Mouse (Mus musculus): Measurements from ENCODE around the gene Anapc5.

The Anapc5 gene

DNA sequence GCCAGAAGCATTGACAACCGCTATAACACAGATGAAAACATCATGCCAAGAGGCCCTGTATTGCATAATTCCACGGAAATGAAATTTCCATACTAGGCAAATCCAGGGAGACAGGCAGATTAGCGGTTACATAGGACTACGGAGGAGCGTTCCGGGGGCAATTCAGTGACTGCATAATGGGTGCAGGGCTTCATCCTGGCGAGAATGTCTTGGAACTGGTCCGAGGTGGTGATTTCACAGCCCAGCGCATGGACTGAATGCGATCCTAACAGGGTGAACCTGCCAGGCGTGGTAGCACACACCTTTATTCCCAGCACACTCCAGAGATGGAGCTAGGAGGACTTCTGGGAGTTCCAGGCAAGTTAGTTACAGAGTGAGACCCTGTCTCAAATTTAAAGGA is 53.9 kb downstream of the Anapc5 start:
- DNase-seq, result peak; percentile 54

- DNase-seq, result peak; percentile 82
These were observed 57.1 kb downstream of the Anapc5 start for GRCm38 (mm10) chr5:122764032-122764464.

GRCm38 (mm10) chr5:122763271-122764031 is 57.7 kb downstream of the Anapc5 start:
- no peak for DNase-seq

DNA sequence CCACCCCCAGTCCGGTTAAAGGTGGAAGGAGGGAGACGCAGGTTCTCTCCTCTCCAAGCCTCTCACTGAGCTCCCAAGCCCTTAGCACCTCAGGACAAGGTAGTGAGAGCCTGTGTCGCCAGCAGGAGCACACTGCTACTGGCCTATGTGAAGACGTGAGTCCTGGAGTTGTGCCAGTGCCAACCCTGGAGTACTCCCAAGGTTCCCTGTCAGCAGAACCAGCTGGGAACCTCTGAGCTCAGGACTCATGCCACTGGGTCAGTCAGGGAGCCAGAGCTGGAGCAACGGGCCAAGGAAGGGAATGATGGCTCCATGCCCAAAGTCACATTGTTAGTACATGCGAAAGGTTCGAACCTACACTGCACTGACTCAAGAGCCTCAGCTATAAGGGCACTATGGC is 64.5 kb downstream of the Anapc5 start:
- peak; percentile 87 for DNase-seq

DNA sequence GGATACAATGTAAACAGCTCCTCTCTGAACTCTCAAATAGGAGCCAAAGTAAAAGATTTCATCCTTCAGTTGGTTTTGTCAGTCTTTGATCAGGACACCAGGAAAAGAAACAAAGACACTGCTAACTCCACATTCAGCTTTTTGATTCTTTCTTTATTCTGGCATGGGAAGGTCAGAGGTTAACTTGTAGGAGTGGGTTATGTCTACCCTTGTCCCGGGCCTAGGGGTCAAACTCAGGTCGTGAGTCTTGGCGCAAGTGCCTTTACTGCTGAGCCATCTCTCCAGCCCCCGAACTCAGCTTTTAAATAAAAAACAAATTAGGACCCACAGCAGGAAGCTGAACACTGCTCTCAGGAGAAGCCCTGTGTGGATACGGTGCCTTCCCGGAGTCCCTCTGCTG is 65.0 kb downstream of the Anapc5 start:
- DNase-seq, result no peak

DNA sequence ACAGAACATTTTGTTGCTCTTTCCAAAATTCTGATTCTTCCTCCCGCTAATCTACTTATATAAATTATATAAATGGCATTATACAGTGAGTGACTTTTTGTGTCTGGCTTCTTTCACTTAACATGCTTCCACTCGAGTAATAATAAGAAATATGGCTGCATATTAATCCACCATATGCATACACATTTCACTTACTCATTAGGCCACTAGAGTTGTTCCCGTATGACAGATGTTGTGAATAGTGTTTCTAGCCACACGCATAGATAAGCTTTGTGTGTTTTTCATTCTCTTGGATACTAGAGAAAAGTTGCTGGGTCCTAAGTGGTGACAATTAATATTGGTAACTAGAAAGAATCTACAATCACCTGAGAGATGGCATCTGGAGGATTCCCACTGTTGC is 65.5 kb downstream of the Anapc5 start:
- no peak for DNase-seq

DNA sequence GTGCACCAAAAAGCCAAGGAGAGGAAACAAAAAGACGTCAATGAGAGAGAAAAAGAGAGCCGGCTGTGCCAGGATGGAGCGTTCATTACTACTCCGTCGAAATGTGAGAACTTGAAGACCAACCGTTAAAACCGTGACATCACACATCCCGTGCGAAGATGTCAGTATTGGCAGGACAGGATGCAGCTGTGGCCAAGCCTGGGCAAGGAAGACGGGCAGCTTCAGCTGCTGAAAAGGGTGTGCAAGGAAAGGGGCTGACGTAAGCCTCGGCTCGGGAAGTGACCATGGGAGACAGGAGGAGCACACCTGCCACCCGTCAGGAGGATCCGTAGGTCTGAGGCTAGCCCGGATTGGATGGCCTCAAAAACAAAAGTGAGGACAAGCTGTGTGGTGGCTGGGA is 66.7 kb downstream of the Anapc5 start:
- no peak for DNase-seq

DNA sequence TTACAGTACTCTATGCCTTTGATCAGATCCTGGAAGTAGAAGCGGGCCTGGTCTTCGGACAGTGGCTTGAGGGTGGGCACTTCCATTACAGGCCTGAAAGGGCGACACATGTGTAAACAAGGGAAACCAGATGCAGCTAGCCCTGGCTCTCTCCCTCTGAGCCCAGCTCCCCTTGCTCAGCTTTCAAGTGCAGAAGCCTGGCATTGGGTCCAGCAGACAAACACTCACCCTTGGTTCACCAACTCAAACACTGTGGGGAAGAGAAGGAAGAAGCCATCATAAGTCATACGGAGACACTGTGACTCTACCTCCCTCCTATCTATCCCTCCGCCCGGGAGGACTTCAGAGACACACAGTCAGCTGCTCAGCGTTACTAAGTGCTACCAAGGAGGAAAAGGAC is 73.2 kb downstream of the Anapc5 start:
- no peak for DNase-seq

DNA sequence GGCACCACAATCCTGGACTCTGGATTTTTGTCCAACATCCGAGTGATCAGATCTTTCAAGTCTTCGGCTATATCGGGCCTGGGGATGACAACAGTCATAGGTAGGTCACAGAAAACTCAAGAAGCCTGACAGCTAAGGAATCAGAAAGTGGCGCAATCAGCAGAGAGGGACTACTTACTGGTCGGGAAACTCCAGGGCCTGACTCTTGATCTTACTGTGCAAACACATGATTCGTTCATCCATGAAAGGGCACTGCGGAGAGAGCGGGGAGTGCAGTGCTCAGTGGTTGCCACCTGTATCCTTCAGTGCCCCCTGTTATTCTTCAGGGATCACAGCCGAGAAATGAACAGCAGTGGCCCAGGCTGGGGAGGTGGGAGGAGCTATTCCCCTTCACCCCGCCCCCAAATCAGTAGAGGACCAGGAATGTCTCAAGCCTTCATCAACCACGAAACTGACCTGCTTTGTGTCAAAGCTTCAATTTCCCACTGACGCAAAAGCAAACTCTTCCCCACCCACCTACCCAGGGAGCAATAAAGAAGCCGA is 77.2 kb downstream of the Anapc5 start:
- DNase-seq, result no peak

Measured in cerebellum, adult 9-11 months (tissue).